Comparison of ENCODE assay signal across 10 mouse cellular contexts in genomic region chr11:96006852-96007515, GRCm38 (mm10). TPM values are rescaled to one million over a fixed set of nuclear protein-coding genes. Genes with fewer than 3 reads are reported as not detected.
A peak's percentile ranks its signal among the peaks of the same experiment; 100 is the strongest.
DNase-seq lines count a peak whose midpoint lies in the region; ATAC-seq and TF ChIP-seq lines count a peak whose summit lies in the region.
"Had no signal": no experiment of that assay in that cellular context is flagged by ENCODE, and none has a peak within 500 bp of the region (broad histone marks: within the 10 kb centered on the region; RNA-seq: fewer than 3 reads in every experiment).

No protein-coding gene starts in this region.

- no peak for ATAC-seq in erythroblast, adult 5-6 weeks (replicated peaks; ENCODE audit: low FRiP score, poor library complexity, severe bottlenecking)
- peak; percentile 85 for ATAC-seq in forebrain, embryonic 13.5 days
- peak; percentile 64 for ATAC-seq in intestine, embryonic 15.5 days
- ATAC-seq in midbrain, embryonic 11.5 days (ENCODE audit: low FRiP score): peak; percentile 87
- no peak for ATAC-seq in megakaryocyte progenitor cell, adult 5-6 weeks (replicated peaks; ENCODE audit: poor library complexity)

- peak; percentile 59 for TF ChIP-seq POLR2A in ES-Bruce4 (IDR thresholded peaks at IDR 0.05; ENCODE audit: insufficient read depth, low read length)

- H3K4me1 ChIP-seq in erythroblast, embryonic 14.5 days (ENCODE audit: control insufficient read depth): peaks cover 61% of the 10 kb centered on the region
- H3K4me1 ChIP-seq in ES-Bruce4 (ENCODE audit: control insufficient read depth, insufficient read depth, low read length): no peaks in the 10 kb centered on the region
- peaks cover 20% of the 10 kb centered on the region for H3K4me1 ChIP-seq in forebrain, embryonic 13.5 days
- peaks cover 11% of the 10 kb centered on the region; the same call in 1 of the 2 replicates for H3K4me1 ChIP-seq in intestine, embryonic 15.5 days (replicated peaks)
- peaks cover 16% of the 10 kb centered on the region for H3K4me1 ChIP-seq in midbrain, embryonic 11.5 days (ENCODE audit: control insufficient read depth, insufficient read depth, low read length)

- TF ChIP-seq EP300 in ES-Bruce4 (IDR thresholded peaks at IDR 0.05; ENCODE audit: insufficient read depth, low read depth, low read length): 0 out of 2 replicates have a peak, but pooled peaks have one; percentile 45

- peaks cover 45% of the 10 kb centered on the region for H3K27me3 ChIP-seq in erythroblast, embryonic 14.5 days (ENCODE audit: control insufficient read depth)
- no peaks in the 10 kb centered on the region for H3K27me3 ChIP-seq in ES-Bruce4 (ENCODE audit: control insufficient read depth, insufficient read depth, low read length, poor library complexity, severe bottlenecking)
- H3K27me3 ChIP-seq in forebrain, embryonic 13.5 days: no peaks in the 10 kb centered on the region
- no peaks in the 10 kb centered on the region; the same call in 1 of the 2 replicates for H3K27me3 ChIP-seq in intestine, embryonic 15.5 days (replicated peaks)
- H3K27me3 ChIP-seq in midbrain, embryonic 11.5 days (ENCODE audit: control insufficient read depth, insufficient read depth, low read length): no peaks in the 10 kb centered on the region

- H3K27ac ChIP-seq in ES-Bruce4 (ENCODE audit: insufficient read depth, low read length): peak overlapping the region; percentile 90
- H3K27ac ChIP-seq in forebrain, embryonic 13.5 days: peak overlapping the region; percentile 99
- peak overlapping the region; percentile 92 for H3K27ac ChIP-seq in intestine, embryonic 15.5 days
- H3K27ac ChIP-seq in midbrain, embryonic 11.5 days (ENCODE audit: low read depth, low read length): peak overlapping the region; percentile 100

- peak overlapping the region; percentile 83 for H3K4me2 ChIP-seq in forebrain, embryonic 13.5 days
- H3K4me2 ChIP-seq in intestine, embryonic 15.5 days (replicated peaks): peak overlapping the region; percentile 95
- peak overlapping the region; percentile 72 for H3K4me2 ChIP-seq in midbrain, embryonic 11.5 days

- peak overlapping the region; percentile 98 for H3K9ac ChIP-seq in ES-Bruce4 (ENCODE audit: low read depth, poor library complexity, severe bottlenecking)
- H3K9ac ChIP-seq in forebrain, embryonic 13.5 days: peak overlapping the region; percentile 94
- H3K9ac ChIP-seq in intestine, embryonic 15.5 days: peak overlapping the region; percentile 94
- peak overlapping the region; percentile 100 for H3K9ac ChIP-seq in midbrain, embryonic 11.5 days (ENCODE audit: low read length)

- H3K36me3 ChIP-seq in erythroblast, embryonic 14.5 days (ENCODE audit: control insufficient read depth): no peaks in the 10 kb centered on the region
- peaks cover 7% of the 10 kb centered on the region for H3K36me3 ChIP-seq in ES-Bruce4 (ENCODE audit: control insufficient read depth, insufficient read depth, low read length, poor library complexity, severe bottlenecking)
- H3K36me3 ChIP-seq in forebrain, embryonic 13.5 days (ENCODE audit: poor library complexity, severe bottlenecking): no peaks in the 10 kb centered on the region
- H3K36me3 ChIP-seq in intestine, embryonic 15.5 days: no peaks in the 10 kb centered on the region
- H3K36me3 ChIP-seq in midbrain, embryonic 11.5 days (ENCODE audit: control insufficient read depth, insufficient read depth, low read length): no peaks in the 10 kb centered on the region

- H3K4me3 ChIP-seq in erythroblast, embryonic 14.5 days (replicated peaks): peak overlapping the region; percentile 86
- H3K4me3 ChIP-seq in ES-Bruce4 (ENCODE audit: low read depth, low read length): peak overlapping the region; percentile 80
- peak overlapping the region; percentile 89 for H3K4me3 ChIP-seq in forebrain, embryonic 13.5 days
- peak overlapping the region; percentile 83 for H3K4me3 ChIP-seq in intestine, embryonic 15.5 days (replicated peaks)
- peak overlapping the region; percentile 97 for H3K4me3 ChIP-seq in midbrain, embryonic 11.5 days (ENCODE audit: low read depth, low read length)

- no peaks in the 10 kb centered on the region for H3K9me3 ChIP-seq in erythroblast, embryonic 14.5 days (ENCODE audit: control insufficient read depth, low read length)
- no peaks in the 10 kb centered on the region for H3K9me3 ChIP-seq in ES-Bruce4 (replicated peaks; ENCODE audit: control insufficient read depth, insufficient read depth, low read length, poor library complexity, severe bottlenecking)
- no peaks in the 10 kb centered on the region for H3K9me3 ChIP-seq in forebrain, embryonic 13.5 days (replicated peaks)
- no peaks in the 10 kb centered on the region for H3K9me3 ChIP-seq in intestine, embryonic 15.5 days
- no peaks in the 10 kb centered on the region for H3K9me3 ChIP-seq in midbrain, embryonic 11.5 days (ENCODE audit: control insufficient read depth, low read length)

- WGBS in forebrain, embryonic 13.5 days: under 1% methylated on average over 55 of the region's 67 CpGs
- whole genome bisulfite sequencing in intestine, embryonic 15.5 days: under 1% methylated on average over 66 of the region's 67 CpGs
- 1% methylated on average over 56 of the region's 67 CpGs for WGBS in midbrain, embryonic 11.5 days

- TF ChIP-seq CTCF in ES-Bruce4 (IDR thresholded peaks at IDR 0.05; ENCODE audit: low read depth, low read length): no peak

- peak; percentile 98 for DNase-seq in midbrain, embryonic 11.5 days (ENCODE audit: low spot score, missing footprints)
- no peak for DNase-seq in layer of hippocampus, adult 11-12 months (ENCODE audit: low spot score)

RNA-seq across cellular contexts. Expression of gene Igf2bp1, which starts 1.2 kb away (rescaled TPM):
- 1.0 and 1.8 TPM in 2 replicates for polyA plus RNA-seq in erythroblast, embryonic 14.5 days (2012)
- not detected in 2 replicates for total RNA-seq in erythroblast, adult 5-6 weeks (2015; ENCODE audit: low replicate concordance)
- not detected in 2 replicates for total RNA-seq in erythroblast, adult 5-6 weeks (2017; ENCODE audit: low replicate concordance)
- polyA plus RNA-seq in ES-Bruce4 (2011; ENCODE audit: insufficient read depth, insufficient read length, low read depth, missing spikeins): 379 and 392 TPM in 2 replicates
- 53.4 and 58.0 TPM in 2 replicates for polyA plus RNA-seq in forebrain, embryonic 13.5 days (2015; fragmentation: Nextera tagmentation; extraction: Ambion mirVana)
- polyA plus RNA-seq in intestine, embryonic 15.5 days (2015; fragmentation: Nextera tagmentation; extraction: Ambion mirVana): 42.8 TPM in 2 replicates
- polyA plus RNA-seq in midbrain, embryonic 11.5 days (2014; fragmentation: Nextera tagmentation; extraction: Ambion mirVana): 92.9 and 95.1 TPM in 2 replicates
- total RNA-seq in megakaryocyte progenitor cell, adult 5-6 weeks (2015): not detected in 2 replicates
- not detected in 2 replicates for total RNA-seq in megakaryocyte progenitor cell, adult 5-6 weeks (2017)
- polyA plus RNA-seq: large intestine, adult 2 months had no signal

RNA-seq across cellular contexts. Expression of gene Gip, which starts 17.4 kb away (rescaled TPM):
- not detected in 2 replicates for polyA plus RNA-seq in erythroblast, embryonic 14.5 days (2012)
- total RNA-seq in erythroblast, adult 5-6 weeks (2015; ENCODE audit: low replicate concordance): not detected in 2 replicates
- total RNA-seq in erythroblast, adult 5-6 weeks (2017; ENCODE audit: low replicate concordance): not detected in 2 replicates
- not detected in 2 replicates for polyA plus RNA-seq in ES-Bruce4 (2011; ENCODE audit: insufficient read depth, insufficient read length, low read depth, missing spikeins)
- not detected in 2 replicates for polyA plus RNA-seq in forebrain, embryonic 13.5 days (2015; fragmentation: Nextera tagmentation; extraction: Ambion mirVana)
- polyA plus RNA-seq in intestine, embryonic 15.5 days (2015; fragmentation: Nextera tagmentation; extraction: Ambion mirVana): 4.9 and 5.8 TPM in 2 replicates
- polyA plus RNA-seq in midbrain, embryonic 11.5 days (2014; fragmentation: Nextera tagmentation; extraction: Ambion mirVana): not detected in 2 replicates
- total RNA-seq in megakaryocyte progenitor cell, adult 5-6 weeks (2015): not detected in 2 replicates
- not detected in 2 replicates for total RNA-seq in megakaryocyte progenitor cell, adult 5-6 weeks (2017)
- total RNA-seq: CH12.LX had no signal

RNA-seq across cellular contexts. Expression of gene Snf8, which starts 27.7 kb away (rescaled TPM):
- 17.0 and 17.7 TPM in 2 replicates for polyA plus RNA-seq in erythroblast, embryonic 14.5 days (2012)
- 25.7 and 27.9 TPM in 2 replicates for total RNA-seq in erythroblast, adult 5-6 weeks (2015; ENCODE audit: low replicate concordance)
- total RNA-seq in erythroblast, adult 5-6 weeks (2017; ENCODE audit: low replicate concordance): 11.3 and 37.1 TPM in 2 replicates
- 56.1 and 62.1 TPM in 2 replicates for polyA plus RNA-seq in ES-Bruce4 (2011; ENCODE audit: insufficient read depth, insufficient read length, low read depth, missing spikeins)
- 129 and 132 TPM in 2 replicates for polyA plus RNA-seq in forebrain, embryonic 13.5 days (2015; fragmentation: Nextera tagmentation; extraction: Ambion mirVana)
- 96.3 and 105 TPM in 2 replicates for polyA plus RNA-seq in intestine, embryonic 15.5 days (2015; fragmentation: Nextera tagmentation; extraction: Ambion mirVana)
- 36.7 and 43.0 TPM in 2 replicates for polyA plus RNA-seq in midbrain, embryonic 11.5 days (2014; fragmentation: Nextera tagmentation; extraction: Ambion mirVana)
- total RNA-seq in megakaryocyte progenitor cell, adult 5-6 weeks (2015): 71.4 and 78.1 TPM in 2 replicates
- 51.6 and 56.1 TPM in 2 replicates for total RNA-seq in megakaryocyte progenitor cell, adult 5-6 weeks (2017)

RNA-seq across cellular contexts. Expression of gene Ube2z, which starts 58.2 kb away (rescaled TPM):
- 1.1 and 1.5 TPM in 2 replicates for polyA plus RNA-seq in erythroblast, embryonic 14.5 days (2012)
- total RNA-seq in erythroblast, adult 5-6 weeks (2015; ENCODE audit: low replicate concordance): 7.1 TPM in 2 replicates
- 9.2 and 10.3 TPM in 2 replicates for total RNA-seq in erythroblast, adult 5-6 weeks (2017; ENCODE audit: low replicate concordance)
- 85.7 and 86.6 TPM in 2 replicates for polyA plus RNA-seq in ES-Bruce4 (2011; ENCODE audit: insufficient read depth, insufficient read length, low read depth, missing spikeins)
- polyA plus RNA-seq in forebrain, embryonic 13.5 days (2015; fragmentation: Nextera tagmentation; extraction: Ambion mirVana): 25.8 and 27.7 TPM in 2 replicates
- polyA plus RNA-seq in intestine, embryonic 15.5 days (2015; fragmentation: Nextera tagmentation; extraction: Ambion mirVana): 35.3 and 37.1 TPM in 2 replicates
- 21.5 and 22.3 TPM in 2 replicates for polyA plus RNA-seq in midbrain, embryonic 11.5 days (2014; fragmentation: Nextera tagmentation; extraction: Ambion mirVana)
- total RNA-seq in megakaryocyte progenitor cell, adult 5-6 weeks (2015): 21.3 and 21.8 TPM in 2 replicates
- 18.2 and 19.3 TPM in 2 replicates for total RNA-seq in megakaryocyte progenitor cell, adult 5-6 weeks (2017)

Comparison
In these comparisons a context has a peak if more than half of its experiments do, and no peak if none do; other contexts are left out.
1. ATAC-seq: peak in forebrain, embryonic 13.5 days (single experiment), intestine, embryonic 15.5 days (single experiment) and midbrain, embryonic 11.5 days (single experiment); none in erythroblast, adult 5-6 weeks (single experiment) and megakaryocyte progenitor cell, adult 5-6 weeks (single experiment).
2. RNA of gene Igf2bp1, which starts 1.2 kb away (polyA plus RNA-seq): 379 to 392 TPM in ES-Bruce4, 92.9 to 95.1 TPM in midbrain, embryonic 11.5 days, 53.4 to 58.0 TPM in forebrain, embryonic 13.5 days and 42.8 TPM in intestine, embryonic 15.5 days; 1.0 to 1.8 TPM in erythroblast, embryonic 14.5 days; every median in the first group is over 10 times any median in the second.
3. Peak in every context shown above with its lines, with median percentiles within 50 percentile points of each other: H3K4me3 ChIP-seq, H3K27ac ChIP-seq, H3K9ac ChIP-seq and H3K4me2 ChIP-seq.